Mouse (Mus musculus) intestine, postnatal 0 days (tissue): ENCODE measurements around the gene Poc1a. TPM values are rescaled to one million over a fixed set of nuclear protein-coding genes. Genes with fewer than 3 reads are reported as not detected.

Experiments used
- ATAC-seq: fragments of 200-750 bp; cut with Nextera tagmentation; 2 replicates; pipeline ENCODE4 v1.8.0; 2017; ENCODE audit warnings: mild to moderate bottlenecking, moderate TSS enrichment, moderate library complexity
- H3K27ac ChIP-seq: fragments of 300-500 bp; sonication (generic); 2 replicates; pipeline ENCODE4 v1.5.1; 2014; ENCODE audit warnings: mild to moderate bottlenecking, low read depth, low read length, moderate library complexity
- H3K27me3 ChIP-seq: fragments of 300-500 bp; sonication (generic); replicated peaks from 2 replicates; pipeline ENCODE4 v1.6.1; 2014; ENCODE audit warnings: low read length, mixed read lengths; ENCODE audit not compliant: control insufficient read depth, insufficient read depth
- H3K36me3 ChIP-seq: fragments of 300-500 bp; sonication (generic); 2 replicates; pipeline ENCODE4 v1.6.1; 2014; ENCODE audit warnings: mild to moderate bottlenecking, moderate library complexity; ENCODE audit not compliant: control insufficient read depth, insufficient read depth
- H3K4me1 ChIP-seq: fragments of 300-500 bp; sonication (generic); replicated peaks from 2 replicates; pipeline ENCODE4 v1.6.1; 2014; ENCODE audit warnings: antibody characterized with exemption, low read length, mixed read lengths; ENCODE audit not compliant: control insufficient read depth, insufficient read depth
- H3K4me2 ChIP-seq: fragments of 300-500 bp; sonication (generic); replicated peaks from 2 replicates; pipeline ENCODE4 v1.6.1; 2014; ENCODE audit warnings: low read depth, mild to moderate bottlenecking, moderate library complexity
- H3K4me3 ChIP-seq: fragments of 300-500 bp; sonication (generic); 2 replicates; pipeline ENCODE4 v1.5.1; 2014; ENCODE audit warnings: low read depth, low read length
- H3K9ac ChIP-seq: fragments of 300-500 bp; sonication (generic); 2 replicates; pipeline ENCODE4 v1.6.1; 2014; ENCODE audit warnings: mild to moderate bottlenecking, low read depth, low read length
- H3K9me3 ChIP-seq: fragments of 300-500 bp; sonication (generic); 2 replicates; pipeline ENCODE4 v1.6.1; 2016; ENCODE audit warnings: mixed run types; ENCODE audit not compliant: control insufficient read depth
- CTCF ChIP-seq: sonication (generic); IDR thresholded peaks from 2 replicates; pipeline ENCODE4 v1.5.1; 2016; ENCODE audit warnings: low read depth, mild to moderate bottlenecking, control low read depth, antibody characterized with exemption, moderate library complexity
- WGBS: fragments of 180-500 bp; shearing (Covaris S2); extraction: QIAGEN DNeasy Blood & Tissue Kit; methylation state at CpG from one replicate; pipeline ENCODE4 v1.1.7; 2014; 5-methylcytosine and 5-hydroxymethylcytosine counted together
- polyA plus RNA-seq: library from polyadenylated mRNA; unstranded; fragments of >200 nt; fragmentation: Nextera tagmentation; extraction: Ambion mirVana; gene quantifications from 2 replicates; pipeline ENCODE4 v1.2.1, GENCODE M21; 2015

Gene Poc1a
- polyA plus RNA-seq, 1 experiment from 2014 or later, result 11.5 TPM

DNA sequence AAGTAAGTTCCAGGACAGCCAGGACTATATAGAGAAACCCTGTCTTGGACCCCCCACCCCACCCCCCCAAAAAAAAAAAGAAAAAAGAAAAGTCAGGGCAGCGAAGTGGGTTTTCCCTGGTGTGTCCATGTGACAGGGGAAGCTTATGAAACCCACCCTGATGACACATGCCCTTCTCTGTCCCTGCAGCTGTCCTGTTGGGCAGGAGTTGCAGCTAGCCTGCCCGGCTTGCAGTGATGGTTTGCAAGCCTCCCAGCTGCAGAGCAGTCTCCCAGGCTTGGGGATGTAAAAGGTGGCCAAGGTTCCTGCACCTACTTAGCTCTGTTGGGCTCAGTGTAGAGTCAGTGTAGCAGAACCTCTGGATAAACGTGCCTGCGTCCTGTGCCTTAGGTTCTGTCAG is 58.9 kb downstream of the Poc1a start:
- no peak for ATAC-seq
- H3K36me3 ChIP-seq, result no peaks in the 10 kb centered on the region
- TF ChIP-seq CTCF, result no peak
- H3K4me3 ChIP-seq, result no peak overlapping the region
- H3K27ac ChIP-seq, result no peak overlapping the region
- H3K4me2 ChIP-seq, result no peak overlapping the region
- no peaks in the 10 kb centered on the region for H3K4me1 ChIP-seq
- 78% methylated on average over 4 of the region's 4 CpGs for WGBS
- no peak overlapping the region for H3K9ac ChIP-seq
- H3K9me3 ChIP-seq, result no peaks in the 10 kb centered on the region
- H3K27me3 ChIP-seq, result no peaks in the 10 kb centered on the region

- no peaks in the 10 kb centered on the region for H3K4me1 ChIP-seq
- TF ChIP-seq CTCF, result no peak
- 59% methylated on average over 13 of the region's 13 CpGs for WGBS
- no peak for ATAC-seq
- H3K4me3 ChIP-seq, result no peak overlapping the region
- H3K27me3 ChIP-seq, result no peaks in the 10 kb centered on the region
- H3K9me3 ChIP-seq, result no peaks in the 10 kb centered on the region
- no peak overlapping the region for H3K4me2 ChIP-seq
- no peak overlapping the region; the same call in 1 of the 2 replicates for H3K9ac ChIP-seq
- H3K36me3 ChIP-seq, result no peaks in the 10 kb centered on the region
- no peak overlapping the region for H3K27ac ChIP-seq
Measured at GRCm38 (mm10) chr9:106340501-106341312, 59.8 kb downstream of the Poc1a start.

DNA sequence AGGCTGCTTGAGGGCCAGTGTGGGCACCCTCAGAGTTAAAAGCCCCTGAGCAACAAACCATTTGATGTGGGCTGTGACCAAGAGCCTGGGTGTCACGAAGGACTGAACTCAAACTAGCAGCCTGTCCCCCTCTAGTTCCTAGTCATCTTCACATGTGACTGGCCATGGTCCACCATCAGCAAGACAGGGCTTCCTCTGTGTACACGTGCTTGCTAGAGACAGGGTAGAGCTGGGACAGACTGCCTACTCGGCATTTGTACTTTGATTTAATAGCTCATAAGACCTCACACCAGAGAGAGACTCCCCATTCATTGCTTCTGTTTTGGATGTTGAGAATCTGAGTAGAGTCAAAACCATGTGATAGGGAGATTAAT is 60.4 kb downstream of the Poc1a start:
- 50% methylated on average over 3 of the region's 3 CpGs for WGBS
- no peak overlapping the region for H3K4me3 ChIP-seq
- no peaks in the 10 kb centered on the region for H3K4me1 ChIP-seq
- H3K9ac ChIP-seq, result no peak overlapping the region
- no peak overlapping the region for H3K27ac ChIP-seq
- ATAC-seq, result no peak
- no peaks in the 10 kb centered on the region for H3K27me3 ChIP-seq
- no peaks in the 10 kb centered on the region for H3K9me3 ChIP-seq
- H3K4me2 ChIP-seq, result no peak overlapping the region
- TF ChIP-seq CTCF, result no peak
- H3K36me3 ChIP-seq, result no peaks in the 10 kb centered on the region

DNA sequence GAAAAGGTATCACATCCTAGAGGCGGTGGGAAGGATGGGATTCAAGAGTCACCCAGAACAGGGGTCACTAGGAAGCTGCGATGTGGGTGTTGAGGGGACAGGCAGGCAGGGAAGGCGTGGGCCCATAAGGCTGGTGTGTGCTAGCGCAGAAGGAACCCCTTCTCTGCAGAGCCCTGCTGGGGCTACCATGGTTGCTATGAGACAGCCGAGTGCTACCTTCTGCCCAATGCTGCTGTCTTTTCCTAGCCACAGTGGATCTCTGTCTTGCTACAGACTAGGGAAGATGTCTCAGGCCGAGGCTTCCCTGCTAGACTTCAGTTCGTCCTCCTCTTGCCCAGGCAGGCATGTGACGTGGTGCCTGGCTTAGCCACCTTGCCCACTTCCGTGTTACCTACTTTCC is 61.7 kb downstream of the Poc1a start:
- H3K9ac ChIP-seq, result no peak overlapping the region
- 93% methylated on average over 9 of the region's 9 CpGs for WGBS
- no peak overlapping the region for H3K4me3 ChIP-seq
- no peaks in the 10 kb centered on the region for H3K9me3 ChIP-seq
- H3K4me2 ChIP-seq, result no peak overlapping the region
- H3K27me3 ChIP-seq, result no peaks in the 10 kb centered on the region
- no peaks in the 10 kb centered on the region for H3K36me3 ChIP-seq
- H3K27ac ChIP-seq, result no peak overlapping the region
- no peak for ATAC-seq
- no peak for TF ChIP-seq CTCF
- H3K4me1 ChIP-seq, result no peaks in the 10 kb centered on the region

DNA sequence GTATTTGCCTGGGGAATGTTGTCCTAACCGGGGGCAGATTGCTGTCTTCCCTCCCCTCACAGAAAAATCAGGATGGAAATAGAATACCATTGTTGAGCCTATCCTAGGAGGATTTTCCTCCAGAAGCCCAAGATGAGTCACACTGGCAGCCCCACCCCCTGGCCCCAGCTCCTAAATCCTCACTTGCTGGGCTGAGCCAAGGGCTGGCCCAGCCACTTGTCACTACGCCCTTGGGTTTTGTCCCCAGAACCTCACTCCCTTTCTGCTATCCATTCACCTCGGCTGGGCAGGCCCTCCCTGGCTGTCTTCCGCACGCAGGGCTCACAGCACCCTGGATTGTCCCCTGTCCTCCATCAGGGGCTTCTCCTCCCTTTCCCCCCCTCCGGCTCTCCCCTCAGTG is 64.3 kb downstream of the Poc1a start:
- 45% methylated on average over 6 of the region's 6 CpGs for WGBS
- H3K27ac ChIP-seq, result no peak overlapping the region
- no peaks in the 10 kb centered on the region for H3K4me1 ChIP-seq
- no peak overlapping the region for H3K4me2 ChIP-seq
- no peak overlapping the region for H3K4me3 ChIP-seq
- H3K9ac ChIP-seq, result no peak overlapping the region
- ATAC-seq, result no peak
- no peaks in the 10 kb centered on the region for H3K36me3 ChIP-seq
- TF ChIP-seq CTCF, result no peak
- H3K27me3 ChIP-seq, result no peaks in the 10 kb centered on the region
- no peaks in the 10 kb centered on the region for H3K9me3 ChIP-seq

- H3K27ac ChIP-seq, result no peak overlapping the region
- no peak overlapping the region for H3K4me2 ChIP-seq
- no peaks in the 10 kb centered on the region for H3K36me3 ChIP-seq
- H3K4me1 ChIP-seq, result no peaks in the 10 kb centered on the region
- H3K9ac ChIP-seq, result no peak overlapping the region
- no peaks in the 10 kb centered on the region for H3K27me3 ChIP-seq
- 63% methylated on average over 6 of the region's 6 CpGs for WGBS
- ATAC-seq, result no peak
- no peak for TF ChIP-seq CTCF
- H3K4me3 ChIP-seq, result no peak overlapping the region
- no peaks in the 10 kb centered on the region for H3K9me3 ChIP-seq
Measured at GRCm38 (mm10) chr9:106345630-106346029, 64.8 kb downstream of the Poc1a start.

DNA sequence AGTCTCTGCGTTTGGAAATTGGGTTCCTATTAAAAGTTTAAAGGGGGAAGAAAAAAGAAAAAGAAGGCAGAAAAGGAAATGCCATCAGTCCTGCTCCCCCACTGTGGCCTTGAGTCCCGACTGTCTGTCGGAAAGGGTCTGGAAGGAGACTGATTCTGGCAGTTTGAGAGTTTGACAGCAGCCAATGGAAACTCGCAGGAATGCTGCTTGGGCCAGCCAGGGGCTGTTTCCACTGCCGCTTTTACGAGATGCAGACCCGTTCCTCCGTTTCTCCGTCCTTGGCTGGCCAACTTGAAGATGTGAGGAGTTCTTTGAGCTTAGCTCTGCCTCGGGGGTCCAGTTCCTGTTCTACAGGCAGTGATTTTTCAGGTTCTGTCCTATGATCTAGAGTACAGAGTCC is 67.4 kb downstream of the Poc1a start:
- Histone ChIP-seq H3K4me1 (no peaks in the 10 kb centered on the region), H3K36me3 (no peaks in the 10 kb centered on the region), H3K27me3 (no peaks in the 10 kb centered on the region), H3K9ac (no peak overlapping the region), H3K27ac (no peak overlapping the region), H3K9me3 (no peaks in the 10 kb centered on the region), H3K4me2 (no peak overlapping the region), H3K4me3 (no peak overlapping the region)
- 73% methylated on average over 10 of the region's 10 CpGs for WGBS
- TF ChIP-seq CTCF, result no peak
- no peak for ATAC-seq
